Mouse (Mus musculus) cerebellum, adult 8-10 months (tissue): ENCODE measurements around the gene Rpp25.

ENCODE experiments used
- DNase-seq: peaks from one replicate; pipeline ENCODE4 v3.0.0; 2022

Rpp25 gene

DNA sequence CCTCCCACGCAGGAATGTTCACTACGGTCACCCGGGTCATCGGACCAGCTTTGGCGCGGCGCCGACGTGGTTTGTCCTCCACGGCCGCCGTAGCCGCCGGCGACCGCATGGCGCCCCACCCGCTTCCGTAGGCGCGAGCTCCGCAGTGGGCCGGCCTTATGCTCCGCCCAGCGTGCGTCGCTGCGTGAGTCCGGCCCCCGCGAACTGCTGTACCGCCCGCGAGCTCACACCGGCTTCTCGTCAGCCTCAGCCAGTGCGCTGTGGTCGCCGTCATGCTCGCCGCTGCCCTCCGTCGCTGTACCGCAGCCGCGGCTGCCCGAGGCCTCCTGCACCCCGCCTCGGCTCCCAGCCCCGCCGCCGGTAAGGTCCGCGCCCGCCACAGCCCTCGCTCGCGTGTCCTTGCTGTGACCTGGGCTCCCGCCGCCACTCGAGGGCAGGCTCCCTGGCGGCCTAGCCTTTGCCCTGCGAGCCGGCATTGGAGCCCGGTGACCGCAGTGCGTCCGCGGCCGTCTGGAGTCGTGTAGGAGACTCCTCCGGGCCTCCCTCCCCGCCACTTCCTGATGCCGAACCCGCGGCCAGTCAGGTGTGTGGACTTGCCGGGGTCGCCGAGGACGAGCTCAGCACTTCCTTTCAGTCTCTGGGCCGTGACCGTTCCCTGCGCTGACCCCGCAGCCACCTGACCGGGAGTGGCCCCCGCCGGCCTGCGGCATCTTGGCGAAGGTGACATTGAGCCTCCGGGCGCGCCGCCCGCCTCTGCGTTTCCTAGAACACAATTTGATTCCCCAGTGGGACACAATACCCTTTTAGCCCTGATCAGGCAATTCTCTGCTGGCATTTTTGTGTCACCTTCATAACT, 17.5 kb downstream of the Rpp25 start, which contains the start of gene Cox5a:
Gene Cox5a, plus strand, starts transcription at position 219 of the 856 bp plus-strand sequence.
- peak; percentile 96 for DNase-seq

DNA sequence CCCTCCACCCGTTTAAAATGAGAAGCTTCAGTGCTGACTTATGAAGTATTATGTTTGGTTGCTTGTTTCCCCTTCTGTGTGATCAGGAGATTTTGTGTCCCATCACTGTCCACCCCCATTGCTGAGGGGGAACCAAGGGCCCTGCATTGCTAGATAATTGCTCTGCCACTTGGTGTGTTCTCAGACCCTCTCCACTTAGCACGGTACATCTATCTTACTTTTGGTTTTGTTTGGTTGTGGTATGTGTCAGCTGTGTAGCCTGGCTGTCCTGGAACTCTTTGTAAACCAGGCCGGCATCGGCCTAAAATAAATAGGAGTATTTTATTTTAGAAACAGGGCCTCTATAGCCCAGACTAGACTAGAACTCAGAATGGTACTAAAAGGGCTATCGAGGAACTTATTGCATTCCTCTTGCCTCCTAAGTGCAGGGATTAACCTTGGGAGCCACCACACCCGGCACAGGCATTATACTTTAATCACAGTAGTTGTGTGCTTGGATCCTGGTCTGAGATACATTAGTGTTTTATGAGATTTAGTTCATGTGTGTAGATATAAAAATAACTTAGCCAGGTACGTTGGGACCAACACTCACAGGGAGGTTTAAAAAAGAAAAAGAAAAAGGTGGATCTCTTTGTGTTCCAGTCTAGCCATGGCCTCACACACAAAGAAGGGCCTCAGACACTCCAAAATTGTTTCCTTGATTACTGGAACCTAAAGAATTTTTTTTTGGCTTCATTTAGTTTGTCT, 18.5 kb downstream of the Rpp25 start:
- DNase-seq: no peak

DNA sequence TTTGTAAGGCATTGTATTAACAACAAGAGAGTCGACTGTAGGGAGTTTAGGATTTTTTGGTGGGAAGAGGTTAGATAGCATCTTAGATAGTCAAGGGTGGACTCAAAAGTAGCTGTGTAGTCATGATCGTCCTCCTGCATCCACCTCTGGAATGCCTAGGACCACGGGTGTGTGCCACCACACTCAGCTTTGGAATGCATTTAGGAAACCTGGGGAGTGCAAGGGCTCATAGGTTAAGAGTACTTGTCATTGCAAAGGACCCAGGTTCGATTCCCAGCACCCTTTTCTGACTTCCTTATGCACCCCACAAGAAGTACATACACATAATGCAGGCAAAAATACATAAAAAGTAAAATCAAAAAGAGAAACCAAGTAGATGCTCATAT, 19.0 kb downstream of the Rpp25 start:
- no peak for DNase-seq

DNA sequence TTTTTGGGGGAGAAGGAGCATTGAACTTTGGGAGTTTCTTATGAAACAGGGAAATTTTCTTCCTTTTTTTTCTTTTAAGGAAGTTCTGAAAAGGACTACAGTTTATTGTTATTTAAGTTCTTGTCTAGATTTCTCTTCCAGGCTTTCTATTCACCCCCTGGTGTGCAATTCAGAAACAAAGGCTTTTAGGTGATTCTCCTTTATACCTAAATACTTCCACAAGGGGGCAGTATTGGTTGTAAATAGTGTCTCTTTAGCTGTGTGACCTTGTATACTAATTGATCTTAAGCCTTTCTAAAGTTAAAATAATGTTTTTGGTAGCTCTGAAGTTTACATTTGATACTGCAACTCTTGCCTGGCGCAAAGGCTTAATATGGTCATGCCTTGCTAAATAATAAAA, 19.9 kb downstream of the Rpp25 start:
- no peak for DNase-seq

DNA sequence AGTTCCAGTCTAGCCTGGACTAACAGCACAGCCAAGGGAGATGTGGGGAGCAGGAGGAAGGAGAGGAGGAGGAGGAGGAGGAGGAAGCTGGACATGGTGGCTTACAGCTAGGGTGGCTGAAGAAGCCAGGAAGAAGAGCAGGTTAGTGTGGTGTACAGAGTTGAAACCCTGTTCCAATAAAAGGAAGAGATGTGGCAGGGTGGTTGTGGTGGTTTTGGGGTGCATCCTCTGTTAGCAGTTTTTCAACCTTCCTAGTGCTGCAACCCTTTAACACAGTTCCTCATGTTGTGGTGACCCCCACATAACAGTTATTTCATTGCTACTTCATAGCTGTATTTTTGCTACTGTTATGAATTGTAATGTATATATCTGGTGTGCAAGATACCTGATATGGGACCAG, 20.6 kb downstream of the Rpp25 start:
- DNase-seq: no peak

- DNase-seq: no peak
Observed at GRCm38 (mm10) chr9:57525516-57525915, 21.7 kb downstream of the Rpp25 start.

DNA sequence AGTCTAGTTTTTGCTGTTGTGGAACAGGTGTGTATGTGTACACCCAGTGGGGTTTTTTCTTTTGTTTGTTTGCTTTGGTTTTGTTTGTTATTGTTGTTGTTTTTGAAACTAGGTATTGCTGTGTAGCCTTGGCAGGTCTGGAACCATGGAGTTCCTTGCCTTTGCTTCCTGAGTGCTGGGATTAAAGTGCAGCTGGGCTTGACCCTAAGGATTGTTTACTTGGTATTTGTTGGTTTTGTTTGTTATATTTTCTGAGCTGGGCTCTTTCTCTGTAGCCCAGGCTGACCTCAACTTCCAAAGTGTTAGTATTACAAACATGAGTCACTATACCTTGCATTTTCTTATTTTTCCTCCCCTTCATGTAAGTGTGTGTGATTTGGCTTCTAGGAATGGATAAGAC, 22.6 kb downstream of the Rpp25 start:
- DNase-seq: no peak

DNA sequence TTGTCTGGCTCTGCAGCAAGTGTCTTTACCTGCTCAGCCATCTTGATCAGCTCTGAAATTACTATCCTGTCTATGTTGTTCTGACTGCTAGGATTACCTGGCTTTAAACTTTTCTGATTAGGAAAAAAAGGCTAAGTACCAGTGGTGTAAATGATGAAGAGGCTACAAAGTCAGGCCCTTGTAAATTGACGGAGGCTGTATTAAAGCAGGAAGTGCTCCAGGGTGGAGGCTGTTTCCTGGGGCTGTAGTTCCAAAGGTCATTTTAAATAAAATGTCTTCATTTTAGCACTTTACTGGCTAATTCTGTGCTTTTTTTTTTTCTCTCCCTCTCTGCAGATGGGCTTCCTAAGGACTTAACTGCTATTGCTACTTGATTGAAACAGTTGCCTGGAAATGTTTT, 28.1 kb downstream of the Rpp25 start:
- DNase-seq: no peak

DNA sequence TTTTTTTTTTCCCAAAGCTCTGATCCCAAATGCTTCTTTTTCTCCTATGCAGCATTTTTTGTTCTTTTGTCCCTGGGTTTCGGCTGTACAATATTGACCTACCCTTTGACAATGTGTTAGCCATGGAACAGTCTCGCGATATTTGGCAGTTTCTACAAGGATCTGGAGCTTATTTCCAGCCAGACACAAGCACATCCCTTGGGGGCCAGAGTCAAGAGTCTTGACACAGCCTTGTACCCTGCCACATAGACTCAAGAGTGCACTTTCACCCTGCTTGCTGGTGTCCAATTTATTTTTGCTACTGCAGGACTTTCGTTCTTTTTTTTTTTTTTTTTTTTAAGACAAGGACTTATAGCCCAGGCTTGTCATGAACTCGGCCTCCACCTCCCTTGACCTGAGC, 32.5 kb downstream of the Rpp25 start:
- no peak for DNase-seq

- peak; percentile 88 for DNase-seq
Observed at GRCm38 (mm10) chr9:57537044-57537727, 33.4 kb downstream of the Rpp25 start, which contains the start of gene Fam219b. Gene Fam219b (plus strand): TSS chr9:57537528.

GRCm38 (mm10) chr9:57537728-57538181, 33.9 kb downstream of the Rpp25 start:
- DNase-seq: no peak

GRCm38 (mm10) chr9:57539550-57539949, 35.7 kb downstream of the Rpp25 start:
- DNase-seq: no peak

- peak; percentile 54 for DNase-seq
Observed at GRCm38 (mm10) chr9:57541312-57541711, 37.5 kb downstream of the Rpp25 start.

GRCm38 (mm10) chr9:57543951-57544350, 40.1 kb downstream of the Rpp25 start:
- no peak for DNase-seq

- no peak for DNase-seq
Observed at GRCm38 (mm10) chr9:57547287-57547686, 43.5 kb downstream of the Rpp25 start.

GRCm38 (mm10) chr9:57547869-57548268, 44.0 kb downstream of the Rpp25 start:
- no peak for DNase-seq

DNA sequence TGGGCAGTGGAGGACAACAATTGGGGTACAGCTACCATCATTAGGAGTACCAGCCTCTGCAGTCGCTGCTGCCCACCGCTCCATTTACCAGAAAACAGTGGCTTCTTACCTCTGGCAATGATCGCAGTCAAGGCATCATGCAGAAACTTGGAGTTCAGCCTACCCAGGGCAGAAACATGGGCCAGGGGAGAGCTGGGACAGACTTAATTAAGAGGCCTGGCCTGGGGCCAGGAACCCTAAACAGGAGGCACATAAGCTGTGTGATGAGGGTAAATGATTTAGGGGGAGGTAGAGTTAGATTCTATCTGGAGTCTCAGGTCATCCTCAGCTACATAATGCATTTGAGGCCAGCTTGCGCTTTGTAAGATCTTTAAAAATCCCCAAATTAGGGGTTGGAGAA, 45.4 kb downstream of the Rpp25 start:
- DNase-seq: no peak

DNA sequence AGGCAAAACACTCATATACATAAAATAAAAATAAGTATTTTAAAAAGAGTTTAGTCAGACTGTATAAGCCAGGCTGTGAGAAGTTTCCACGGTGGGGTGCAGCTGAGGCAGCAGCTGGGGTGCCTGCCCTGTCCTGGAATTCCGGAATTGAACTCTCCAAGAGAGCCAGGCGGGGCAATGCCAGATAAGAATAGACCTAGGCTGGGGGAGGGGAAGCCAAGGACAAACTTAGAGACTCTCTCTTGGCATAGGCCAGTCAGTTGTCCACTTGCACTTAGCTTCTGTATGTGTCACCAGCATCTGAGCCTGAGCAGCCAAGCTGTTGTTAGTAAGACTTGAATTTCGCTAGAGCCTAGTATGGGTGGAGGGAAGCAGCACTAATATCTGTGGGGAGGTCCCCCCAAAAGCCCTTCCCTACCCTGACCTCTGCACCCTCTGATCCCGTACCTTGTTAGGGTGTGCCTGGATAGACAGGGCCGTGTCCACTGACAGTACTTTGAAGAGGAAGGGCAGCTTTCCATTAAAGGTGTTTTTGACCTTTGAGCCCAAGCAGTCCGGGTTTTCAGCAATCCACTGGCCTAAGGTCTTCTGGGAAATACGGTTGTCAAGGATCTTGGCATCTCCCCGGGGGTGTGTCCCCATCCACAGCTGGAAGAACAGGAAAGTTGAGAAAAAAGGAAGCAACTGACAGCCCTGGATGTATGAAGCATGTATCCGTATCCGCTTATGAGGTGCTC, 46.5 kb downstream of the Rpp25 start:
- no peak for DNase-seq

DNA sequence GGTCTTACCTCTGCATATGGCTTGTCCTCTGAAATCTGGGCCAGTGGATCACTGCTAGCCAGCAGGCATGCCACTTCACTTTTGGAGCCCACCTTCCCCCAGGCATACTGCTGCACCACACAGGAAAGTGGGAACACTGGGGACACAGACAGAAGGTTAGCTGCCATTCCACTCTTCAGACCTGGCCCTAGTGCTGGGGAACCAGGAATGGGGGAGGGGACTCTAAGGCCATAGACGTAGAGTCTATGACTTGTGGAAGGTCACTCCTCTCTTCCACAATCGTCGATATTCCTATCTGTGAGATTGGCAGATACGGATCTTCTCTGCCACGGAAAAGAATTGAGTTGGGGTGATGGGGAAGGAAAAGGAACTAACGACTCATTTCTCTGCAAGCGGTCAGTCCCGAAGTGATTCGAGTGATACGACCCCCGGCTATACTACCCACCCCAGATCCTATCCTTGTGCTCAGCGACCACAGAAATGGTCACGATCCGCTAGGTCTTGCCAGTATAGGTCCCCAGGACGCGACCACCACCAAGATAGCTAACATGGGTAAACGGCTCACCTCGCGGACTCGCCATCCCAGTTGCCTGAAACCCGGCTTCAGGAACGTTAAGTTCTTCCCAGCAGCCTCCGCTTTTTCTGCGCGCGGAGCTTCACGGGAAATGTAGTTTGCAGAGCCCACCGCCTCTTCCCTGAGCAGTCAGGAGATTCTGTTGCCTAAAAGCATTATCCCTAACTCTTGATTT, 48.5 kb downstream of the Rpp25 start, which contains the start of gene Mpi:
Gene Mpi, minus strand, starts transcription at position 625 of the 749 bp plus-strand sequence.
- DNase-seq: peak; percentile 66

- DNase-seq: no peak
Observed at GRCm38 (mm10) chr9:57553119-57553518, 49.3 kb downstream of the Rpp25 start.

GRCm38 (mm10) chr9:57554753-57555152, 50.9 kb downstream of the Rpp25 start:
- DNase-seq: no peak
